27 mouse cellular contexts compared by ENCODE assay signal in genomic region chr4:134373295-134373694, GRCm38 (mm10). TPM values are rescaled to one million over a fixed set of nuclear protein-coding genes. Genes with fewer than 3 reads are reported as not detected.
"Had no signal": no experiment of that assay in that cellular context is flagged by ENCODE, and none has a peak within 500 bp of the region (broad histone marks: within the 10 kb centered on the region; RNA-seq: fewer than 3 reads in every experiment).

No protein-coding gene starts in this region.

- H3K9ac ChIP-seq: limb, embryonic 12.5 days; liver, embryonic 13.5 days had no signal

- ATAC-seq: intestine, embryonic 16.5 days had no signal

- H3K9me3 ChIP-seq: limb, embryonic 12.5 days; liver, embryonic 13.5 days had no signal

- H3K27ac ChIP-seq: kidney, postnatal 0 days; limb, embryonic 12.5 days; liver, embryonic 13.5 days; stomach, postnatal 0 days had no signal

- H3K36me3 ChIP-seq: limb, embryonic 12.5 days; liver, embryonic 13.5 days had no signal

- DNase-seq: kidney, adult 2 months; kidney, postnatal 25 days; liver, embryonic 13.5 days; lung, adult 2 months; lung, postnatal 14 days; lung, postnatal 4 days; midbrain, embryonic 14.5 days; right cerebral cortex, adult 18-20 months; right cerebral cortex, postnatal 14 days; right cerebral cortex, postnatal 4 days; thymus, adult 2 months; thymus, postnatal 14 days; thymus, postnatal 4 days had no signal

RNA-seq across cellular contexts. Expression of gene Extl1, which starts 10.4 kb away (rescaled TPM):
- total RNA-seq: megakaryocyte progenitor cell, adult 5-6 weeks; megakaryocyte-erythroid progenitor cell, adult 5-6 weeks; monocyte, adult 5-6 weeks had no signal

RNA-seq across cellular contexts. Expression of gene Slc30a2, which starts 30.3 kb away (rescaled TPM):
- total RNA-seq: layer of hippocampus, postnatal 10 days; left cerebral cortex, postnatal 36 days; megakaryocyte-erythroid progenitor cell, adult 5-6 weeks; monocyte, adult 5-6 weeks had no signal
- polyA plus RNA-seq: liver, adult 2 months; liver, embryonic 13.5 days; midbrain, embryonic 11.5 days; midbrain, embryonic 14.5 days; neural tube, embryonic 11.5 days; stomach, embryonic 14.5 days had no signal

RNA-seq across cellular contexts. Expression of gene Trim63, which starts 58.4 kb away (rescaled TPM):
- total RNA-seq: layer of hippocampus, adult 8-10 months; megakaryocyte progenitor cell, adult 5-6 weeks; megakaryocyte-erythroid progenitor cell, adult 5-6 weeks; monocyte, adult 5-6 weeks had no signal
- polyA plus RNA-seq: liver, adult 2 months; midbrain, embryonic 11.5 days; stomach, embryonic 14.5 days had no signal
